Mouse (Mus musculus) liver, postnatal 0 days (tissue): ENCODE data around the gene Zwilch. TPM values are rescaled to one million over a fixed set of nuclear protein-coding genes. Genes with fewer than 3 reads are reported as not detected.

Experiments used
- ATAC-seq: fragments of 200-750 bp; cut with Nextera tagmentation; 2 replicates; pipeline ENCODE4 v1.8.0; 2017; ENCODE audit warnings: mild to moderate bottlenecking, moderate library complexity
- DNase-seq: peaks from one replicate; pipeline ENCODE4 v3.0.0-alpha.2; 2016
- H3K27ac ChIP-seq: fragments of 300-500 bp; sonication (generic); 2 replicates; pipeline ENCODE4 v1.5.1; 2014; ENCODE audit warnings: antibody characterized with exemption, moderate library complexity, mild to moderate bottlenecking, low read depth
- H3K27me3 ChIP-seq: fragments of 300-500 bp; sonication (generic); 2 replicates; pipeline ENCODE4 v1.6.1; 2014; ENCODE audit warnings: low read length, control low read depth, mixed read lengths; ENCODE audit not compliant: insufficient read depth
- H3K36me3 ChIP-seq: fragments of 300-500 bp; sonication (generic); replicated peaks from 2 replicates; pipeline ENCODE4 v1.6.1; 2014; ENCODE audit warnings: mild to moderate bottlenecking, control low read depth, low read length, moderate library complexity, mixed read lengths; ENCODE audit not compliant: insufficient read depth
- H3K4me1 ChIP-seq: fragments of 300-500 bp; sonication (generic); 2 replicates; pipeline ENCODE4 v1.6.1; 2014; ENCODE audit warnings: antibody characterized with exemption, mild to moderate bottlenecking, control low read depth; ENCODE audit not compliant: insufficient read depth
- H3K4me2 ChIP-seq: fragments of 300-500 bp; sonication (generic); 2 replicates; pipeline ENCODE4 v1.6.1; 2014; ENCODE audit warnings: low read depth, mild to moderate bottlenecking, low read length, moderate library complexity, mixed read lengths
- H3K4me3 ChIP-seq: fragments of 300-500 bp; sonication (generic); 2 replicates; pipeline ENCODE4 v1.5.1; 2014; ENCODE audit warnings: low read depth, low read length
- H3K9ac ChIP-seq: fragments of 300-500 bp; sonication (generic); replicated peaks from 2 replicates; pipeline ENCODE4 v1.6.1; 2014; ENCODE audit warnings: mild to moderate bottlenecking, moderate library complexity
- H3K9me3 ChIP-seq: fragments of 300-500 bp; sonication (generic); 2 replicates; pipeline ENCODE4 v1.6.1; 2016; ENCODE audit warnings: mild to moderate bottlenecking, control low read depth, low read length, mixed read lengths
- CTCF ChIP-seq: sonication (generic); IDR thresholded peaks from 2 replicates; pipeline ENCODE4 v1.5.1; 2016; ENCODE audit warnings: antibody characterized with exemption, low read depth
- EP300 ChIP-seq: IDR thresholded peaks from 2 replicates; pipeline ENCODE4 v1.6.1; 2016; ENCODE audit warnings: antibody characterized with exemption, low read depth, mild to moderate bottlenecking
- WGBS: fragments of 180-500 bp; shearing (Covaris S2); extraction: QIAGEN DNeasy Blood & Tissue Kit; methylation state at CpG from one replicate; pipeline ENCODE4 v1.1.7; 2014; ENCODE audit not compliant: insufficient replicate concordance; 5-methylcytosine and 5-hydroxymethylcytosine counted together
- polyA plus RNA-seq: library from polyadenylated mRNA; unstranded; fragments of >200 nt; fragmentation: Nextera tagmentation; extraction: Ambion mirVana; gene quantifications from 2 replicates; pipeline ENCODE4 v1.2.1, GENCODE M21; 2015

The Zwilch gene
- polyA plus RNA-seq: 2.7 and 4.1 TPM in 2 replicates

GRCm38 (mm10) chr9:64172816-64173665, at the start of gene Zwilch, which contains the start of gene Rpl4:
TSS of gene Zwilch (minus strand) at chr9:64173104.
TSS of gene Rpl4 (plus strand) at chr9:64173375.
- under 1% methylated on average over 42 of the region's 42 CpGs for WGBS
- H3K4me1 ChIP-seq: peaks cover 7% of the 10 kb centered on the region; the same call in 1 of the 2 replicates
- H3K27me3 ChIP-seq: no peaks in the 10 kb centered on the region
- H3K36me3 ChIP-seq: peaks cover 34% of the 10 kb centered on the region
- peak within 1 kb of the TSS; percentile 75 for H3K4me2 ChIP-seq
- H3K4me3 ChIP-seq: peak within 1 kb of the TSS; percentile 86
- peak within 1 kb of the TSS; percentile 74 for H3K27ac ChIP-seq
- no peaks in the 10 kb centered on the region for H3K9me3 ChIP-seq
- ATAC-seq (peak; percentile 86), DNase-seq (peak; percentile 89)
- TF ChIP-seq CTCF (no peak), EP300 (peak; percentile 94)
- peak within 1 kb of the TSS; percentile 89 for H3K9ac ChIP-seq

- Histone ChIP-seq H3K9ac (no peak overlapping the region), H3K9me3 (no peaks in the 10 kb centered on the region), H3K36me3 (no peaks in the 10 kb centered on the region), H3K4me2 (no peak overlapping the region), H3K27me3 (no peaks in the 10 kb centered on the region), H3K4me3 (no peak overlapping the region), H3K4me1 (peaks cover 26% of the 10 kb centered on the region), H3K27ac (no peak overlapping the region)
- no peak for TF ChIP-seq CTCF
- no peak for TF ChIP-seq EP300
- ATAC-seq: no peak
- 40% methylated on average over 2 of the region's 2 CpGs for WGBS
- no peak for DNase-seq
These were observed 49.2 kb upstream of the Zwilch start for GRCm38 (mm10) chr9:64222098-64222497.

- DNase-seq (no peak), ATAC-seq (no peak)
- no peaks in the 10 kb centered on the region for H3K36me3 ChIP-seq
These were observed 48.6 kb upstream of the Zwilch start for GRCm38 (mm10) chr9:64221480-64221879.

GRCm38 (mm10) chr9:64220603-64221002, 47.7 kb upstream of the Zwilch start:
- Histone ChIP-seq H3K27ac (no peak overlapping the region), H3K27me3 (no peaks in the 10 kb centered on the region), H3K4me3 (no peak overlapping the region), H3K9me3 (no peaks in the 10 kb centered on the region), H3K9ac (no peak overlapping the region), H3K4me1 (peaks cover 24% of the 10 kb centered on the region), H3K4me2 (no peak overlapping the region), H3K36me3 (no peaks in the 10 kb centered on the region)
- ATAC-seq: no peak
- TF ChIP-seq CTCF: no peak
- TF ChIP-seq EP300: no peak
- no peak for DNase-seq
- WGBS: 63% methylated on average over 1 of the region's 1 CpGs

More at GRCm38 (mm10) chr9:64221480-64221879, 48.6 kb upstream of the Zwilch start:
- Histone ChIP-seq H3K4me3 (no peak overlapping the region), H3K4me1 (peaks cover 26% of the 10 kb centered on the region), H3K4me2 (no peak overlapping the region), H3K27ac (no peak overlapping the region), H3K9ac (no peak overlapping the region), H3K27me3 (no peaks in the 10 kb centered on the region), H3K9me3 (no peaks in the 10 kb centered on the region)
- TF ChIP-seq CTCF (no peak), EP300 (no peak)
- 72% methylated on average over 4 of the region's 4 CpGs for WGBS

- H3K27ac ChIP-seq: no peak overlapping the region
- H3K4me2 ChIP-seq: no peak overlapping the region
- ATAC-seq (no peak), DNase-seq (no peak)
- peaks cover 22% of the 10 kb centered on the region for H3K4me1 ChIP-seq
- no peak overlapping the region for H3K4me3 ChIP-seq
- H3K36me3 ChIP-seq: no peaks in the 10 kb centered on the region
- H3K9me3 ChIP-seq: no peaks in the 10 kb centered on the region
- TF ChIP-seq EP300 (no peak), CTCF (no peak)
- WGBS: 81% methylated on average over 10 of the region's 10 CpGs
- H3K27me3 ChIP-seq: no peaks in the 10 kb centered on the region
- H3K9ac ChIP-seq: no peak overlapping the region
These were observed 47.0 kb upstream of the Zwilch start for GRCm38 (mm10) chr9:64219772-64220420.

- H3K27me3 ChIP-seq: no peaks in the 10 kb centered on the region
- WGBS: 90% methylated on average over 1 of the region's 1 CpGs
- H3K27ac ChIP-seq: no peak overlapping the region
- H3K36me3 ChIP-seq: 0 out of 2 replicates have a peak, but pooled peaks cover 2% of the 10 kb centered on the region
- TF ChIP-seq EP300: no peak
- no peak for TF ChIP-seq CTCF
- H3K4me1 ChIP-seq: peaks cover 20% of the 10 kb centered on the region
- DNase-seq (no peak), ATAC-seq (no peak)
- H3K9me3 ChIP-seq: no peaks in the 10 kb centered on the region
- H3K4me2 ChIP-seq: no peak overlapping the region
- no peak overlapping the region for H3K9ac ChIP-seq
- H3K4me3 ChIP-seq: no peak overlapping the region
These were observed 46.4 kb upstream of the Zwilch start for GRCm38 (mm10) chr9:64219305-64219704.
